Mouse (Mus musculus) limb, embryonic 14.5 days (tissue): ENCODE measurements around the gene Bspry. TPM values are rescaled to one million over a fixed set of nuclear protein-coding genes. Genes with fewer than 3 reads are reported as not detected.
A peak's percentile ranks its signal among the peaks of the same experiment; 100 is the strongest.

Source experiments
- ATAC-seq: fragments of 200-750 bp; cut with Nextera tagmentation; 2 replicates; pipeline ENCODE4 v1.8.0; 2017; ENCODE audit warnings: low read depth, moderate number of reproducible peaks, moderate TSS enrichment; ENCODE audit not compliant: low FRiP score
- DNase-seq: peaks from one replicate; pipeline ENCODE4 v3.0.0-alpha.2; 2015; ENCODE audit warnings: low spot score
- H3K27ac ChIP-seq: fragments of 300-500 bp; sonication (generic); replicated peaks from 2 replicates; pipeline ENCODE4 v1.5.1; 2014; ENCODE audit warnings: low read depth, mild to moderate bottlenecking, low read length, moderate library complexity, mixed read lengths
- H3K27me3 ChIP-seq: fragments of 300-500 bp; sonication (generic); 2 replicates; pipeline ENCODE4 v1.6.1; 2014; ENCODE audit warnings: low read length, mixed read lengths; ENCODE audit not compliant: control insufficient read depth, insufficient read depth
- H3K36me3 ChIP-seq: fragments of 300-500 bp; sonication (generic); 2 replicates; pipeline ENCODE4 v1.6.1; 2014; ENCODE audit warnings: mild to moderate bottlenecking, low read length, moderate library complexity, mixed read lengths; ENCODE audit not compliant: control insufficient read depth, insufficient read depth
- H3K4me1 ChIP-seq: fragments of 300-500 bp; sonication (generic); 2 replicates; pipeline ENCODE4 v1.6.1; 2014; ENCODE audit warnings: antibody characterized with exemption, low read length, mixed read lengths; ENCODE audit not compliant: control insufficient read depth, insufficient read depth
- H3K4me2 ChIP-seq: fragments of 300-500 bp; sonication (generic); replicated peaks from 2 replicates; pipeline ENCODE4 v1.6.1; 2014; ENCODE audit warnings: low read depth, mild to moderate bottlenecking, low read length, moderate library complexity; ENCODE audit not compliant: severe bottlenecking
- H3K4me3 ChIP-seq: fragments of 300-500 bp; sonication (generic); replicated peaks from 2 replicates; pipeline ENCODE4 v1.5.1; 2014; ENCODE audit warnings: low read length
- H3K9ac ChIP-seq: fragments of 300-500 bp; sonication (generic); 2 replicates; pipeline ENCODE4 v1.6.1; 2014; ENCODE audit warnings: mild to moderate bottlenecking, low read depth, low read length, moderate library complexity; ENCODE audit not compliant: severe bottlenecking
- H3K9me3 ChIP-seq: fragments of 300-500 bp; sonication (generic); 2 replicates; pipeline ENCODE4 v1.6.1; 2016; ENCODE audit warnings: low read length; ENCODE audit not compliant: control insufficient read depth
- POLR2A ChIP-seq: fragments of 200-500 bp; IDR thresholded peaks from 2 replicates; pipeline ENCODE4 v1.8.0; 2012; ENCODE audit warnings: inconsistent platforms, mild to moderate bottlenecking, moderate library complexity, borderline replicate concordance; ENCODE audit not compliant: insufficient read depth, insufficient read length; ENCODE audit errors: extremely low read depth
- WGBS: fragments of 180-500 bp; shearing (Covaris S2); extraction: QIAGEN DNeasy Blood & Tissue Kit; methylation state at CpG from one replicate; pipeline ENCODE4 v1.1.7; 2014; 5-methylcytosine and 5-hydroxymethylcytosine counted together
- polyA plus RNA-seq, 2 experiments: library from polyadenylated mRNA; depleted of rRNA in 1 of 2; stranded (reverse) in 1 of 2; unstranded in 1 of 2; fragments of >200 nt; fragmentation: Nextera tagmentation in 1 of 2; extraction: Ambion mirVana in 1 of 2; gene quantifications; 2 replicates each; pipeline versions ENCODE4 v1.2.1 to v1.2.3; 2012 to 2014

Bspry gene
- polyA plus RNA-seq, 2 experiments: 7.4 to 13.3 TPM

DNA sequence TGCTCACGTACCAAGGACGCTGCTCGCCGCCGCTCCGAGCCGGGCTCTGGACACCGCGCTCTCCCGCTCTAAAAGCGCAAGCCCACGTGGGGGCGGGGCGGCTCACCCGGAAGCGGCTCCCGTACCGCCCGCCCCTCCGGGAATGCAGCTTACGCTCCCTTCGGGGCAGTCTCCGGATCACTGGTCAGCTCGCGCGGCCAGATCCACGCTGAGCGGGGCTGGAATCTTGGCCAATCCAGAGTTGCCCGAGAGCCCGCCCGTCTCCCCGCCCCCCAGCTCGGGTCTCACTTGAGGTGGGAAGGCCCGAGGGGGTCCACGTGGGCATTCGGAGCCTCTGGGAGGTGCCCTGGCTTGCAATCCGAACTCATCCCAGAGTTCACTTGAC is 40.0 kb downstream of the Bspry start, which contains the start of gene Alad:
Alad (minus strand) TSS at position 70 of the 385 bp plus-strand sequence.
- H3K9me3 ChIP-seq: no peaks in the 10 kb centered on the region
- 2% methylated on average over 15 of the region's 37 CpGs for WGBS
- H3K9ac ChIP-seq: peak within 1 kb of the TSS; percentile 83

DNA sequence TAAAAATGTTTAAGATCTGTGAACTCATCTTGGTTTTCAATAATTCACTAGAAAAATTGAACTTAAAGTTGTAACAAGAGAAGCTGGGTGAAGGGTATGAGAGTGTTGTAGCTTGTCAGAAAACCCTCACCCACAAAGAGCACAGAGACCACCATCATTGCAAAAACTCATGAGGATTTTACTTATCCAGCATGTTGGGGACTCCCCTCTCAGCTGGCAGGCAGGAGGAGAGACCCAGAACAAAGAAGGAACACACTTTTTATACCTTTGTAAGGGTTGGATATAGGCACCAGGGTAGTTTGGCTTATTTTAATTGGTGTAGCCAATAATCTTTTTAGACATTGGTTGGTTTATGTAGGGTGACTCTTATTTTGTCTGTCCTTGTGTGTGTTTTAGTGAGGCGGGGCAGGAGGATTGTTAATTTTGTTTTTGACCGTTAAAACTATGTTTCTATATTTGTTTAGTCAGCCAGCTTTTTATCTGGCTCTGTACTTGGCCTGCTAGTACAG is 41.1 kb downstream of the Bspry start:
- no peak for ATAC-seq
- DNase-seq: no peak
- TF ChIP-seq POLR2A: no peak

More for the DNA sequence above, 40.0 kb downstream of the Bspry start, which contains the start of gene Alad:
- Histone ChIP-seq H3K27ac (peak within 1 kb of the TSS; percentile 84), H3K36me3 (peaks cover 10% of the 10 kb centered on the region; the same call in 1 of the 2 replicates), H3K4me3 (peak within 1 kb of the TSS; percentile 82), H3K27me3 (no peaks in the 10 kb centered on the region), H3K4me1 (peaks cover 28% of the 10 kb centered on the region), H3K4me2 (peak within 1 kb of the TSS; percentile 71)
- DNase-seq (peak; percentile 80), ATAC-seq (peak; percentile 79)
- TF ChIP-seq POLR2A: peak; percentile 56; the same call in 1 of the 2 replicates

GRCm38 (mm10) chr4:62524651-62525488 is 45.0 kb downstream of the Bspry start, which contains the start of the genes Pole3 and 4933430I17Rik:
Gene Pole3, minus strand, starts transcription at chr4:62525068.
Gene 4933430I17Rik, plus strand, starts transcription at chr4:62525369.
- DNase-seq (peak; percentile 98), ATAC-seq (peak; percentile 99)
- WGBS: under 1% methylated on average over 53 of the region's 59 CpGs
- TF ChIP-seq POLR2A: peak; percentile 39; the same call in 1 of the 2 replicates
- Histone ChIP-seq H3K9ac (peak within 1 kb of the TSS; percentile 76), H3K27me3 (no peaks in the 10 kb centered on the region), H3K4me3 (peak within 1 kb of the TSS; percentile 56), H3K9me3 (no peaks in the 10 kb centered on the region), H3K4me1 (peaks cover 10% of the 10 kb centered on the region; the same call in 1 of the 2 replicates), H3K4me2 (peak within 1 kb of the TSS; percentile 72), H3K36me3 (peaks cover 10% of the 10 kb centered on the region; the same call in 1 of the 2 replicates), H3K27ac (peak within 1 kb of the TSS; percentile 95)

More for the DNA sequence above, 41.1 kb downstream of the Bspry start:
- Histone ChIP-seq H3K9me3 (no peaks in the 10 kb centered on the region), H3K36me3 (peaks cover 10% of the 10 kb centered on the region; the same call in 1 of the 2 replicates), H3K27me3 (no peaks in the 10 kb centered on the region), H3K4me1 (peaks cover 28% of the 10 kb centered on the region), H3K9ac (no peak overlapping the region), H3K4me2 (no peak overlapping the region), H3K27ac (no peak overlapping the region), H3K4me3 (peak overlapping the region; percentile 82; the same call in 1 of the 2 replicates)
- WGBS: 88% methylated on average over 2 of the region's 2 CpGs

DNA sequence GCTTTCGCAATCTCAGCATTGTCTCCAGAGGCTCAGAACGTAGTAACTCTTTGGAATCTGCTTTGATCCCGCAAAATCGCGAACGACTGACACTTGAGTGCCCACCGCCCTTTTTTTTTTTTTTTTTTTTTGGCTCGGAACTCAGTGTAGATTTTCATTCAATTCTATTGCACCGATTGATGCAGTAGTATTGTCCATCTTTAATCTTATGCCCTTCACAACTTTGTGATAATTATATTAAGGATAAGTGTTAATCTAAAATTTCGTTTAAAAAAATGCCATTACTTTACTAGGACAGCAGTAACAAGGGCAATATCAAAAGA is 45.6 kb downstream of the Bspry start:
- peaks cover 8% of the 10 kb centered on the region; the same call in 1 of the 2 replicates for H3K4me1 ChIP-seq
- no peak for DNase-seq
- H3K36me3 ChIP-seq: peaks cover 10% of the 10 kb centered on the region; the same call in 1 of the 2 replicates
- no peaks in the 10 kb centered on the region for H3K27me3 ChIP-seq
- no peaks in the 10 kb centered on the region for H3K9me3 ChIP-seq
- H3K4me2 ChIP-seq: peak overlapping the region; percentile 72
- 2% methylated on average over 10 of the region's 10 CpGs for WGBS
- no peak for TF ChIP-seq POLR2A
- no peak overlapping the region for H3K27ac ChIP-seq
- H3K4me3 ChIP-seq: peak overlapping the region; percentile 56
- no peak overlapping the region for H3K9ac ChIP-seq
- ATAC-seq: no peak

GRCm38 (mm10) chr4:62526256-62526655 is 46.4 kb downstream of the Bspry start:
- Histone ChIP-seq H3K27ac (no peak overlapping the region), H3K4me2 (no peak overlapping the region), H3K9ac (no peak overlapping the region), H3K4me3 (no peak overlapping the region), H3K27me3 (no peaks in the 10 kb centered on the region), H3K4me1 (peaks cover 10% of the 10 kb centered on the region; the same call in 1 of the 2 replicates), H3K36me3 (peaks cover 10% of the 10 kb centered on the region; the same call in 1 of the 2 replicates), H3K9me3 (no peaks in the 10 kb centered on the region)
- ATAC-seq: no peak
- 59% methylated on average over 2 of the region's 2 CpGs for WGBS
- DNase-seq: no peak
- no peak for TF ChIP-seq POLR2A
